Mouse (Mus musculus) intestine, embryonic 16.5 days (tissue): Measurements from ENCODE around the gene Eif3k. TPM values are rescaled to one million over a fixed set of nuclear protein-coding genes. Genes with fewer than 3 reads are reported as not detected.

Experiments used
- ATAC-seq: fragments of 200-750 bp; cut with Nextera tagmentation; 2 replicates; pipeline ENCODE4 v1.8.0; 2017; ENCODE audit warnings: moderate TSS enrichment, moderate library complexity
- H3K27ac ChIP-seq: fragments of 300-500 bp; sonication (generic); 2 replicates; pipeline ENCODE4 v1.5.1; 2014; ENCODE audit warnings: mild to moderate bottlenecking, low read length
- H3K27me3 ChIP-seq: fragments of 300-500 bp; sonication (generic); replicated peaks from 2 replicates; pipeline ENCODE4 v1.6.1; 2014; ENCODE audit warnings: low read length, control low read depth, mixed read lengths; ENCODE audit not compliant: control insufficient read depth, insufficient read depth
- H3K36me3 ChIP-seq: fragments of 300-500 bp; sonication (generic); 2 replicates; pipeline ENCODE4 v1.6.1; 2014; ENCODE audit warnings: low read length, control low read depth; ENCODE audit not compliant: control insufficient read depth, insufficient read depth
- H3K4me1 ChIP-seq: fragments of 300-500 bp; sonication (generic); 2 replicates; pipeline ENCODE4 v1.6.1; 2014; ENCODE audit warnings: low read length, control low read depth, mixed read lengths; ENCODE audit not compliant: control insufficient read depth, insufficient read depth
- H3K4me2 ChIP-seq: fragments of 300-500 bp; sonication (generic); 2 replicates; pipeline ENCODE4 v1.6.1; 2014; ENCODE audit warnings: low read depth, low read length, control low read depth
- H3K4me3 ChIP-seq: fragments of 300-500 bp; sonication (generic); 2 replicates; pipeline ENCODE4 v1.5.1; 2014; ENCODE audit warnings: mild to moderate bottlenecking, low read length
- H3K9ac ChIP-seq: fragments of 300-500 bp; sonication (generic); 2 replicates; pipeline ENCODE4 v1.6.1; 2014; ENCODE audit warnings: low read depth, low read length
- H3K9me3 ChIP-seq: fragments of 300-500 bp; sonication (generic); 2 replicates; pipeline ENCODE4 v1.6.1; 2016; ENCODE audit warnings: low read length, control low read depth; ENCODE audit not compliant: control insufficient read depth
- WGBS: fragments of 180-500 bp; shearing (Covaris S2); extraction: QIAGEN DNeasy Blood & Tissue Kit; methylation state at CpG from one replicate; pipeline ENCODE4 v1.1.7; 2014; 5-methylcytosine and 5-hydroxymethylcytosine counted together
- polyA plus RNA-seq: library from polyadenylated mRNA; unstranded; fragments of >200 nt; fragmentation: Nextera tagmentation; extraction: Ambion mirVana; gene quantifications from 2 replicates; pipeline ENCODE4 v1.2.1, GENCODE M21; 2015

Eif3k gene
- polyA plus RNA-seq, 1 experiment from 2014 or later: 362 TPM

- no peak for ATAC-seq
- peak overlapping the region; percentile 29 for H3K27ac ChIP-seq
These were observed 18.2 kb downstream of the Eif3k start for GRCm38 (mm10) chr7:28963399-28963923.

GRCm38 (mm10) chr7:28961927-28962670 is 19.6 kb downstream of the Eif3k start, which contains the start of gene Actn4:
Gene Actn4, minus strand, starts transcription at chr7:28962340.
- peak within 1 kb of the TSS; percentile 74 for H3K4me2 ChIP-seq
- peak within 1 kb of the TSS; percentile 100 for H3K9ac ChIP-seq
- H3K9me3 ChIP-seq: no peaks in the 10 kb centered on the region
- ATAC-seq: peak; percentile 89
- H3K27me3 ChIP-seq: no peaks in the 10 kb centered on the region
- peak within 1 kb of the TSS; percentile 93 for H3K27ac ChIP-seq
- H3K4me3 ChIP-seq: peak within 1 kb of the TSS; percentile 99
- under 1% methylated on average over 76 of the region's 76 CpGs for WGBS
- peaks cover 27% of the 10 kb centered on the region for H3K4me1 ChIP-seq
- H3K36me3 ChIP-seq: no peaks in the 10 kb centered on the region

More at GRCm38 (mm10) chr7:28963399-28963923, 18.2 kb downstream of the Eif3k start:
- 76% methylated on average over 3 of the region's 3 CpGs for WGBS
- Histone ChIP-seq H3K9ac (0 out of 2 replicates have a peak overlapping the region, but pooled peaks have one; percentile 37), H3K4me3 (no peak overlapping the region), H3K36me3 (no peaks in the 10 kb centered on the region), H3K27me3 (no peaks in the 10 kb centered on the region), H3K4me2 (no peak overlapping the region), H3K9me3 (no peaks in the 10 kb centered on the region), H3K4me1 (peaks cover 14% of the 10 kb centered on the region)

- Histone ChIP-seq H3K27me3 (no peaks in the 10 kb centered on the region), H3K27ac (peak overlapping the region; percentile 93), H3K4me1 (peaks cover 32% of the 10 kb centered on the region), H3K9ac (peak overlapping the region; percentile 100), H3K36me3 (no peaks in the 10 kb centered on the region), H3K4me2 (peak overlapping the region; percentile 74), H3K4me3 (peak overlapping the region; percentile 99), H3K9me3 (no peaks in the 10 kb centered on the region)
- no peak for ATAC-seq
- WGBS: 0% methylated on average over 7 of the region's 7 CpGs
These were observed 20.1 kb downstream of the Eif3k start for GRCm38 (mm10) chr7:28961584-28961926.

- H3K36me3 ChIP-seq: no peaks in the 10 kb centered on the region
- 12% methylated on average over 9 of the region's 9 CpGs for WGBS
- ATAC-seq: no peak
- H3K27ac ChIP-seq: peak overlapping the region; percentile 93
- no peaks in the 10 kb centered on the region for H3K9me3 ChIP-seq
- no peaks in the 10 kb centered on the region for H3K27me3 ChIP-seq
- peak overlapping the region; percentile 99 for H3K4me3 ChIP-seq
- H3K4me2 ChIP-seq: peak overlapping the region; percentile 74
- peak overlapping the region; percentile 100 for H3K9ac ChIP-seq
- H3K4me1 ChIP-seq: peaks cover 43% of the 10 kb centered on the region
These were observed 21.2 kb downstream of the Eif3k start for GRCm38 (mm10) chr7:28960354-28961046.

GRCm38 (mm10) chr7:28959505-28960045 is 22.1 kb downstream of the Eif3k start:
- H3K4me1 ChIP-seq: peaks cover 48% of the 10 kb centered on the region
- peak overlapping the region; percentile 74 for H3K4me2 ChIP-seq
- H3K36me3 ChIP-seq: no peaks in the 10 kb centered on the region
- peak overlapping the region; percentile 99 for H3K4me3 ChIP-seq
- H3K27ac ChIP-seq: peak overlapping the region; percentile 93
- H3K9me3 ChIP-seq: no peaks in the 10 kb centered on the region
- ATAC-seq: no peak
- H3K27me3 ChIP-seq: no peaks in the 10 kb centered on the region
- 7% methylated on average over 6 of the region's 6 CpGs for WGBS
- H3K9ac ChIP-seq: peak overlapping the region; percentile 100

GRCm38 (mm10) chr7:28958770-28959169 is 22.9 kb downstream of the Eif3k start:
- Histone ChIP-seq H3K4me3 (peak overlapping the region; percentile 99), H3K27ac (peak overlapping the region; percentile 93), H3K9ac (peak overlapping the region; percentile 100), H3K36me3 (no peaks in the 10 kb centered on the region), H3K27me3 (no peaks in the 10 kb centered on the region), H3K9me3 (no peaks in the 10 kb centered on the region), H3K4me1 (peaks cover 51% of the 10 kb centered on the region), H3K4me2 (peak overlapping the region; percentile 74)
- no peak for ATAC-seq
- 26% methylated on average over 1 of the region's 1 CpGs for WGBS

- Histone ChIP-seq H3K36me3 (no peaks in the 10 kb centered on the region), H3K4me1 (peaks cover 53% of the 10 kb centered on the region), H3K4me3 (peak overlapping the region; percentile 99), H3K4me2 (peak overlapping the region; percentile 74), H3K9ac (peak overlapping the region; percentile 51; the same call in 1 of the 2 replicates), H3K27me3 (no peaks in the 10 kb centered on the region), H3K9me3 (no peaks in the 10 kb centered on the region), H3K27ac (peak overlapping the region; percentile 93)
- no peak for ATAC-seq
- 34% methylated on average over 1 of the region's 1 CpGs for WGBS
These were observed 23.5 kb downstream of the Eif3k start for GRCm38 (mm10) chr7:28957997-28958725.

GRCm38 (mm10) chr7:28957286-28957685 is 24.4 kb downstream of the Eif3k start:
- no peak for ATAC-seq
- WGBS: 57% methylated on average over 6 of the region's 6 CpGs
- 0 out of 2 replicates have a peak overlapping the region, but pooled peaks have one; percentile 19 for H3K27ac ChIP-seq

More at GRCm38 (mm10) chr7:28957286-28957685, 24.4 kb downstream of the Eif3k start:
- Histone ChIP-seq H3K27me3 (no peaks in the 10 kb centered on the region), H3K4me1 (peaks cover 61% of the 10 kb centered on the region), H3K9me3 (no peaks in the 10 kb centered on the region), H3K36me3 (no peaks in the 10 kb centered on the region), H3K4me2 (0 out of 2 replicates have a peak overlapping the region, but pooled peaks have one; percentile 1), H3K9ac (no peak overlapping the region), H3K4me3 (no peak overlapping the region)
